Mouse (Mus musculus) kidney, postnatal 14 days (tissue): ENCODE data around the gene Ikzf1.
A peak's percentile ranks its signal among the peaks of the same experiment; 100 is the strongest.

ENCODE experiments used
- DNase-seq: peaks from one replicate; pipeline ENCODE4 v3.0.0; 2022; ENCODE audit warnings: mixed read lengths

The Ikzf1 gene

DNA sequence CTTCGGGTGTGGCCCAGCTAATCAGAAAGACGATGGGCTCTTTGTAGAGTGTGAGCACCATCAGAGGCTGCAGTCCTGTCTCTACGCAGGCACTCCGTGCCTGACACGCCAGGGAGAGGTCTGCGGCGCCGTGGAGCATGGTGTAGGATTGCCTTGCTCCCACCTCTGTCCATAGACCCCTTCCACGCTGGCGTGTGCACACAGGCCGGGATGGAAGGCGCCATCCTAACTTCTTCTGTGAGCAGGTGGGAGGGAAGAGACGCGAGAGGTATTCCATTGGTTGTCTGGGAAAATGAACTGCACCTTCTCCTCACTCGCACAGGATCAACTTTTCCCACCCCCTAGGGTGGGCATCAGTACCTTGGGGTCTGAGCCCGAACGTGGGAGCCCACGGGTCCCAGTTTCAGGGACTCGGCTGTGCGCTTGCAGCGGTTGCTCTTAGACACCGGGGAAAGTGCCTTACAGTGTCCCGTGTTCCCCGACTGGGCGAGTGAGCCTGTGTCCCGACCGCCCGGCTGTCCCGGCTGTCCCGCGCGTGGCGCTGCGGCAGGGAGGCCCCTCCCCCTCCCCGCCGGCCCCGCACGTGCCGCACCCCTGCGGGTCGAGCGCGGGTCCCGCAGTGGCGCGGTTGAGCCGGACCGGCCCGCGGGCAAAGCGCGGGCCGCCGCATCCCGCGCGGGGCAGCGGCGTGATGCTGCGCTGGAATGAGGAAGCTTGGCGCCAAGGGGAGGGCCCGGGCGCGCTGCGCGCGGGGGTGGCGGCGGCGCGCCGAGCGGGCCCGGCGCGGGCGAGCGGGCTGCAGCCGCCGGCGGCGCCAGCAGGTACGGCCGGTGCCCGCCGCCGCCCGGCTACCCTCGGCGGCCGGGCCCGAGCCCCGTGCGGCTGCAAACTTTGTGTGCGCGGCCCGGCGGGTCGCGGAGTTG, at the start of gene Ikzf1:
Gene Ikzf1, plus strand, starts transcription at position 74 of the 923 bp plus-strand sequence.
- peak; percentile 7 for DNase-seq

DNA sequence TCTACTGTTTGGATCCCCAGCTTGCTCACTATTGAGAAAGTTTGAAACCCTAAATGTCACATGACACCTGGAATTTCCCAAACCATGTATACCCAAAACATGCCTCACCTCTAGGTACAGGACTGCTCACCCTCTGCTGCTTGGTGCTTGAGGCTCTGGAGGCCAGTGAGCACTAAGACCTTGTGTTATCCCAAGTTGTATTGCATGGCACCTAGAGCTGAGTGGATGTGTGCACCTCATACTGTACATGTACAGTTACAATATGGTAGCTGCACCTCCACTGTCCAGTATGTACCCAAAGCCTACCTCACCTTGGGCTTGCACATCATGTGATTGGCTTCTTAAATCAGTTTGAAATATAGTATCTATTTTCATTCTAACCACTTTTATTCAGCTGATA, 40.5 kb upstream of the Ikzf1 start:
- DNase-seq = no peak

DNA sequence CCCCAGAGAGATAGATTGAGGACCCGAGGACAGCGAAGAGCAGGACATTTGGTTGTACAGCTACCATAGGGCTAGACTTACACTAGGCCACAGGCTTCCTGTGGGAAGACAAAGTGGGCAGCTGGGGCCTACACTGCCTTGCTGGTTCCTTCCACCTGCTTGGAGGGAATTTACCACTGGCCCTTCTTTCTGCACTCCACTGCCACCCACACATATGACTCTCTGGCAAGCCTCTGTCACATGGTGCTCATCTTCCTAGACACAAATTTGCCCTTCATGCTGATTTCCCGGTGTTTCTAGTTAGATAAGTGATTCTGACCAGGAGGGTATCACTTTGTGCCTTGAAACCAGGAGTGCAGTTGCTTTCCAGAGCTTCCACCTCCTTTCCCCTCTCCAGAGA, 28.4 kb upstream of the Ikzf1 start:
- no peak for DNase-seq

DNA sequence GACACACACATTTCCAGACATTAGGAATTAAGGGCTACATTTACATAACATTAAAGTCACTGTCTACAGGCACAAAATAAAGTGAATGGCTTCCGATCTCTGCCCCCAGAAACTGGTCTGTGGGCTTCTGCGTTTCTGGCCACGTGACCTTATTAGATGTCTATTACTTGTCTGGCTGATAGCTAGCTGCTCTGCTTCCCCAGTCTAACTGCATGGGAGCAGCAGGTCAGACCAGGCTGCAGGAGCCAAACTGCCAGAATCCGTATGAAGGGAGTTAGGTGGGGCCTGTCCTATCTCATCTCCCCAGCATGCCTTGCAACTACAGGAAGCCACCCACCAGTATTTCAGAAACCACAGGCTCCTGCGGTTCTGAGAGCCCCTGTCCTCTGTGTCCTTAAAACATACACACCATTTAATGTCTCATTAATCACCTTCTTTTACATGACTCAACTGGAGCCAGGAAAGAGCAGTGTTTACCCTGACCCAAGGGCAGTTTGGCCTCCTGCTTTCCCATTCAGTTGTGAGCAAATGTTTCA, 27.7 kb upstream of the Ikzf1 start:
- no peak for DNase-seq

DNA sequence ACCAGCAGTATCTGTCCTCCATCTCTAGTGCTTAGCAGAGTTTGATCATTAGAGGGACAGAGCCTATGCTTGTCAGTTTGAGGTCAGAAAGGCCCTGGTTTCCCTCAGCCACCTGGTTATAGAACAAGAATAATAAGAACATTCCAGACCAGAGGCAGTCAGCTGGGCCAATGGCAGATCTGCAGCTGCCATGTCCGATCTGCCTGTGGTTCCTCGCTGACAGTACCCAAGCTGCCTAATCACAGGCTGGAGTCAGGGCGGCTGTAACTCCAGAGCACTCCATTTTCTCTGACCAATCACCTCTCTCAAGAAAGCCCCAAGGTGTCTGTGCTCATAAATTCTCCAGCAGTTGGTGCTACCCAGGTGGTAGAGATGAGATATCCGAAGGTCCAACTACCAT, 27.2 kb upstream of the Ikzf1 start:
- no peak for DNase-seq

DNA sequence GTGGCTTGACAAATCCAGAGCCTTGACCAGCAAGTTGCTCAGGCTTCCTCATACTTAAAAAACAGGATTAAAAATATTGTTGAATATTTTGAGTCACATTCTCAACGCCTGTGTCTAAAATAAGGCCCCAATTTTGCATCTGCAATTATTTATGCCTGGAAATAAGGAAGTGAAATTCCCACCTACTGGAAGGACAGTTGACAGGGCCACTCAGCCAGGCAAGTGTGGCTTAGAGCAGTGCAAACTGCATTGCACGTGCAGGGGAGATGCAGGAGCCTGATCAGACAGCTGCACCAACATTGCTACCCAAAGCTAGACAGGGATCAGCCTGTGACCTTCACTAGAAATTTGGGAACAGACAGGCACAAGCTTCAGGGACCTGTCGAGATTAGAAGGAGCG, 26.0 kb upstream of the Ikzf1 start:
- no peak for DNase-seq

DNA sequence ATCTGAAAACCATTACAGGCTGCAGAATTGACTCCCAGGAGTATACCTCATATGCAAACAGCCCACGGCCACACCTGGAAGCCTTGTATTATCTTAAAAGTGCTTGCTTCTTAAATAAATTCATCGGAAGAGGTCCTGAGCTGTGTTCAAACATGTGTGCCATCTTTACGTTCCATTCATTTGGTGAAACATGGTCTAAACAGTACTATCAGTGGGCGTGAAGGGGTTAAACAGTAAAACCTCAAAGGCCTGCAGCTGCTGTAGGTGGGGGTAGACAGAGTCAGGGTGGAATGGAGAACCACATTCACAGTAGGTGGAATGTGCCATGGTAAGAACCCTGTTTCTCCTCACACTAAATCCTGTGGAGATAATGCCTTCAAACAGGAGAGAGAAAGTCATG, 24.2 kb upstream of the Ikzf1 start:
- DNase-seq = no peak

DNA sequence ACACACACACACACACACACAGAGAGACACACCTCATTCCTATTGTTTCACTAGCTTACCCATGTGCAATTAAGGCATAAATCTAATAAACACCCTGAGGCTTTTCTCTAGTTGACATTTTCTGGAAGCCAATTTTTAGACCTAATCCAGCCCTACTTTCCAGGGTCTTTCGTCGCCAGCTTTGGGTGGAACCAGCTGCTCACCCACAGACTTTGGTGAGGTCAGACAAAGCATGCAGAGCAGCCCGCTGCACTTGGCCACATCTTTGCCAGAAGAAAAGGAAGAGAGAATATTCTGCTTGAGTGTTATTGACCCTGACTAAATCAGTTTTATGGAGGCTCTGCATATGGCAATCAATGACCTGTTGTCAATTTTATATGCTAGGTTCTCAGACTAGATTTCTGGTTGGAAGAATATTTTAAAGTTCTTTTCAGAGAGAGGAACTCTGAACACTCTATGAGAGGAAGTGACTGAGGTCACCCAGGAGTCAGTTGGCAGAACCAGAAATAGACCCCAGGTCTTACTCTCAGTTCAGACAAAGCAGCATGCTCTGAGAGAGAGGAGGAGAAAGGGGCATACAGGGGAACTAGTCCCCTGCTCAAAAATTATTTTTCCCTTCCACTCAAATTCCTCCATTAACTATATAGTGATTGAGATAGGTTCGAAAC, 17.4 kb upstream of the Ikzf1 start:
- no peak for DNase-seq

DNA sequence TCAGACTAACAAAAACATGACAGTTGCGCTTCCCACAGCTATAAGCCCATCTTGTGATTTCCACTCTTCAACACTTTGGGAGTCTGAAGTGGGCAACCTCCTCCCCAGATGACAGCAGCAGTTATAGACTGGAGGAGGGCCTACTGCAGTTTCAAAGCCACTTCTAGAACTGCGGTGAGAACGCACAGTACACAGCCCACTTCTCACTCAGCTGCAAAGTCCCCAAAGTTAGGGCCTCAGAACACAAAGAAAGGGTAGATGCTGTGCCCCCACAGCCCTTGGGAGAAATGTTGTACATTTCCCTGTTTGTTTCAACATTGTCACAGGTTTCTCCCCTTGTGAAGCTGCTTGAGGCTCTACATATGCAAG, 16.9 kb upstream of the Ikzf1 start:
- no peak for DNase-seq

DNA sequence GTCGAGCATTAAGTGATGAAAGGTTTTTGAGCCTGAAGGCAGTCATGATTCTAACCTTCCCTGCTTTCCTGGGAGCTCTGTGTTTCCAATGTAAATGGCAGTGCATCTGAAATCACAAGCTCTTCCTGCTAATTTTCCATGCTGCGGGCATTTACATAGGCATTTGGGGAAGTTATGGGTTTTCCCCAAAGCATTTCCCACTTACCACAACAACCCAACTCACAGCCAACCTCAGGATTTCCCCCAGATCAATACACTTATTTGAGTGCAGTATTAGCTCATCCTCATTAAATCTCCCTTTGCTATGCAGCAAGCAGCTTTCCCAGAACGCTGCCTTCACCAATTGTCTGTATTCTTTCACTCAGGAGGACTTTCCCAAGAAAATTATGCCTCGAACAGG, 11.8 kb upstream of the Ikzf1 start:
- DNase-seq = no peak

DNA sequence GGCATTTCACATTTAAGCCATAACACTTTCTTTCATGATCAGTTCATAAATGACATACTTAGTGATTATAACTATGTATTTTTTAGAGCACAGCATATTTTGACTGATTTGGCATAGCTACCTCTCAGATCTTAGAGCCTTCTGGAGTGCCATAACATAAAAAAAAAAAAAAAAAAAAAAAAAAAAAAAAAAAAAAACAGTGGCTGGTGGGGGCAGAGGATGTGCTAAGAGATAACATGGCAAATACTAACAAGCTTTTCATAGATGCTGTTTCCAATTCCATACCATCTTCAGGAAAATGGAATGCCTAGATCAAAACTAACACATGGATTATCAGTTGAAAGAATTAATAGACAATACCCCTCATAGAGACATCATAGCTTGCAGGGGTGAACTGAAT, 9.7 kb upstream of the Ikzf1 start:
- DNase-seq = no peak

DNA sequence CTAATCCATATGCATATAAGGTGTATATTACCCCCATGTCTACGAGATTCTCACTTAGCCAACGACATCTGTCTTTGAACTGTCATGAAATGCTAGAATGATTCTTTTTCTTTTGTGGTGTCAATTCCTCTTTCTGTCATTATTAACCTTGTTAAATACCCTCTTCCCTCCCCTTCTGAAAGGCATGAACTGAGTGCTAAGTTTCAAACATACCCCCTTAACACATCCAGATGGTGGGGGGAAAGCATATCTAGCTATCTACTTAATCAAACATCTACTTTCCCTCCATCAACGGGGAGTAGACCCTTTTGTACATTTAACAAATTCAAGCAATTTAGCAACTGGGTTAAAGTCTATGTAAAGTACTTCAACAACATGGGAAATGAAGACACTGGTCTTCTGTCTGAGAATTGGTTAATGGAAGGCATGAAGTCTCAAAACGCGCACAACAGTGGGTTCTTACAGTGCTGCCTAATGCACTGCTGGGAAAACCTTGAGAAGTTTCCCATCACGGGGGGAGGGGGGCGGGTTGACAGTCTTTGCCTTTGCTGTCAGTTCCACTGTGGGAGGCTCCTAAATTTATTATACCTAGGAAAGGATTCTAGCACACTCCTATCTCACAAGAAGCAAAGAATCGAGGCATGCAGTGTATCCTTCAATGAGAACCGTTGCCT, 8.6 kb upstream of the Ikzf1 start:
- no peak for DNase-seq

DNA sequence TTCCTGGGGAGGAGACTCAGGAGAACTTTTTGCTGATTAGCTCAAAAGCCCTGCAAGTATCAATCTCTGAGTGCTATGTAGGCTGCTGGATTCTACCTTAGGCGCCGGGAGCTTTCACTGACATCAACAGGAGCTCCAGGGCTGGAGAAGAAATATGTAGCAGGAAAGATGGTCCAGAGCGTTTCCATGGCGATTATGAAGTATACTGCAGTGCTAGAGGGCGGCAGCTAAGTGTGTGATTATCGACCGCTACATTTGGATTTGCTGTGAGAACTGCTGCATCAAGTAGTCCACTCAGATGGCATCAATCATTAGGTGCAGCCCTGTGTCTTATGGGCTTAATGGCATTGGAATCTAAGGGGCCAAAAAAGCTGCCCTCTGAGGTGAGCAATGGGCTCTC, 7.6 kb upstream of the Ikzf1 start:
- DNase-seq = no peak

DNA sequence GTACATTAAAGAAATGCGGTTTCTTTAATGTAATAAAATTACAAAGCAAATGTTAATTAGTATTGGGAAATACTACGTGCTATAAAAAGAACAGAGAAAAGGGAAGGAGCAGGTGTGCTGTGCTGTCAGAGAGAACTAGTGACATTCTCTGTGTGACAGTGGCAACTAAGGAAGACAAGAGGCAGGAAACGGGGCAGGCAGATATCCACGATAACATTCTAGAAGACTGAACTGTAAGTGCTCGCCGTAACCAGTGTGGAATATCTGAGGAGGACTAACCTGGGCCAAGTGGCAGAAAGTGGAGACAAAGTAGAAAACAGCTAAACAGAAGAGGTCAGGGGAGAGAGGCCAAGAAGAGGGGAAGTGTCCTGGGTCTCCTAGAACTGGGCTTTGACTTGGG, 5.8 kb upstream of the Ikzf1 start:
- no peak for DNase-seq

DNA sequence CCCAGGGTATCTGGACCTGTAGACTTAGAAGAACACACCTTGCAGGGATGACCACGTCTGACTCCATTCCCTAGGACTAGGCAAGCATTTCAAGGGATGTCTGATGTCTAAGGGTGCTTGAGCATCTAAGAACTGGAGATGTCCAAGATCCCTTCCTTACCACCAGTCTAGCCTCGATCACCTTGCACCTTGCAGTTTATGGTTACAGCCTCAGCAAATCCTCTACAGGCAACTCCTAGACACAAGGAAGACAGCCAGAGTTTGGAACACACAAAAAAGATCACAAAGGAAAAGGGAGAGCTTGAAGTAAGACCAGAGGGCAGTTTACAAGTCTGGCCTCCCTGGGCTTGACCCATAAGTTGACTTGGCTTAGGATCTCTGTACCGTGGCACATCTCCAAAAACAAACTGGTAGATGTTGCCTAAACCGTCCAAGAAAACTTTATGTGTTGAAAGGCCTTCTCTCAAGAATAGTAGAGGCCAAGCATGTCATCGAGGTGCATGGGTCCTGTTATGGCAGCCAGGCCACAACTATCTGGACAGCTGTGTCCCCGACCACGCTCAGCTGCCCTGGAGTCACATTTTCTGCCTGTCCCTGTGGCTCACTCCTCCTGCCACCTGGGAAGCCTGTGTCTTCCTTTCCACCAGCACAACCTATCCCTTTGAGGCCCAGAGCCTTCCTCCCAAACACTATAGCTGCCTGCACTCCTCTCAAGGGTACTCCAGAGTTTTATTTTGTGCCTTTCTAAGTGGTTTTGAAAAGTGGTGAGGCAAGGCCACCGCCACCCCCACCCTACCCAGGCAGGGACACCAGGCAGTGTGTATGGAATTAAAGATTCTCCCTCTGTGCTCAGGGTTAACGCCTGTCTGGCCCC, 510 bp upstream of the Ikzf1 start:
- no peak for DNase-seq

DNA sequence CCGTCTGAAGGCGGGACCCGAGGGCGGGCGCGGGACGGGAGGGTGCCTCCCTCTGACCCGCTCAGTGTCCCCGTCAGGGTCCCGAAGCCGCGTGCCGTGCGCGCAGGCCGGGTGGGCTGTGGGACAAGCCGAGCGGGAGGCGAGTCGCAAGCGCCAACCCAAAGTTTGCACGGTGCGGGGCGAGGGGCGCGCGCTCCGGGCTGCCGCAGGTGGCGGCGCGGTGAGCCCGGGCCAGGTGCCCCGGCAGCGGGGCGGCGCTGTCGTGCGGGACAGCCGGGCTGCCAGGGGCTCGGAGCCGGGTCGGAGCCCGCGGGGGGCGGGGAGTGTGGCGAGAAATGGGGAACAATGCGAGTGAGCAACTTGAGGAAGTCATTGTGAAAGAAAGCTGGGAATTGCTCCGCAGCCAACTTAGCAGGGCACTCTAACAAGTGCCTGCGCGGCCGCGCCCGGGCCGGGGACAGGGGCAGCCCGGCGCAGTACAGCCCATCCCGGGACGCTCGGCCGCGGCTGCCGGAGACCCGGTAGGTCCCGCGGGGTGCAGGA, 1.1 kb downstream of the Ikzf1 start:
- peak; percentile 44 for DNase-seq

DNA sequence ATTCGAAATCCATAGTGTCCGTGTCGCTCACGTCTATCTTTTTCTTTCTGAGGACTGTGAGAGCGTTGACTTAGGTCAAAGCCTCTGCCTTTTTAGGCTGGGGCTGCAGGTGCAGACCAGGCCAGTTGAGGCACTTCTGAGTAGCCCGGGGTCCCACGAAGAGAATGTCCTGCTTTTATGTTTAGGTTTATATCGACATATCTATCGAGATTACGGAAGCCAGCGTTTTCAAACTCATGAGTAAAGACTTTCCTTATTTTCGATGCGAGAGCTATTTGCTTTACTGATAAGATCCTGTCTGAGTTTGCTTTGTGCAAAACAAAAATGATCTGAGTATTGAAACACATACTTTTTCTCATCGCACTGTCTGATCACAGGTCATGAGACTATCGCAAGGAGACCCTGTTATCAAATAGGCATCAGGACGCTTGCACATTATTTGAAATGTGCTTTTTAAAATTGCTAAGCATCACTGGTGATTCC, 1.8 kb downstream of the Ikzf1 start:
- DNase-seq = no peak

DNA sequence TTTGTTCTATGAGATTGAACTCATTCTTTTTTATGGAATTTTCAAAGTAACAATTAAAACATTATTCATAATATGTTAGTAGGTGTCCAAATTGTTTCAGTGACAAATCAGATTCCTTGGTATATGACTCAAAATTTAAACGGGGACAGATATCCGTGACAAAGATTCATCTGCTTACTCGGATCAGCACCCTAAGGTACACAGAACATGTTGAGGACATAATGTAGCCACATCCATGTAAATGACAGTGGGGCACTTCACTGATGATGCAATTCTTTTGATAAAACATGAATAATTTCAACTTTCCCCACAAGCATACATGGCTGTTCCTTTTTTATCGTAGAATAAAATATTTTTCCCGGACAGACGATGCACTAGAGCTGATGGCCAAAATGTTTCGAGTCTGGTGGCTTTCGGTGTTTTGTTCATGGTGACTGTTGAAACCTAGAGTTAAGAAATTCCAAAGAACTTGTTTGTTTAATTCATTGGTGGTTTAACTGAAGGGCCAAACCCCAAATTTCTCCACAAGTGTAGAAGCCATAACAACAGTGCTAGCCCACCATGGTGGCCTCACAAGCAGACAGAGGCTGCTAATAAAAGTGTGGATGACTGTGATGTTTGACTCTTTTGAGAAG, 2.9 kb downstream of the Ikzf1 start:
- DNase-seq = no peak

DNA sequence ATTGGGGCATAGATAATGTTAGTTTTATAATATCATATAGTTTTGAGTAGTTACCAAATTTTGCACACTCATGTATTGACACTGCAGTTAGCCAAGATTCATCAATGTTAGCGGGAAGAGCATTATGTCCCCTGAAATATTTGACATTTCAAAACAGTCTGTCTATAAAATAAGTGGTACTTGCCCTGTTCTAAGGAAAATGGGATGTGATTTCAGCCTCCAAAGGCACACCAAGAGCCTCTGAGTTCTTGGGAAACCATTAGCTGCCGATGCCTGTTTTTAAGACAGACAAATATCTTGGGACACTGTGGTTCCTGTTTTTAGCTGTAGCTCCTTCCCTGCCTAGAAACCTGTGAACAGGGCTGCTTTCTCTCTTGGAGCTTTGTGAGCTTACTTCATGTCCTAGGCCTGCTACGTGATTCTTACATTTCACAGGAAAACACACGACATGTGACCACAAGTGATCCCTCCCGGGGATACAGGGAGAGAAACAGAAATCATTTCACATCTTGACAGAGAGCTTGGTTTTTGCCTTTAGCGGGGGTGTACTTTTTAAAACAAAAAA, 4.0 kb downstream of the Ikzf1 start:
- DNase-seq = no peak

DNA sequence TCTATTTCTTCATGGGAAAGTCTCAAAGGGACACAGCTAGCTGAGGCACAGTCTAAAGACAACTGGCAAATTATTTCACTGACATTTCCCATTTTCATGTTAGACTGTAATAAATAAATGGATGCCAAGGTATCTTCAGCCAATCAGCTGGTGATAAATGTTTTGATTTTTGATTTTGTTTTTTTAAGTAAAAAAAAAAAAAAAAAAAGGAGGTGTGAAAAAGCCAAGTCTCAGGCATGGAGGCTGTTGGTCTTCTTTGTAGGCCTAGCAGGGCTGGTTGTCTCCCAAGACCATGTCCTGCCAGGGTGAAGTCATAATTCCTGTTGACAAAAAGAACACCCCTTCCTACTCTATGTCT, 4.9 kb downstream of the Ikzf1 start:
- no peak for DNase-seq

DNA sequence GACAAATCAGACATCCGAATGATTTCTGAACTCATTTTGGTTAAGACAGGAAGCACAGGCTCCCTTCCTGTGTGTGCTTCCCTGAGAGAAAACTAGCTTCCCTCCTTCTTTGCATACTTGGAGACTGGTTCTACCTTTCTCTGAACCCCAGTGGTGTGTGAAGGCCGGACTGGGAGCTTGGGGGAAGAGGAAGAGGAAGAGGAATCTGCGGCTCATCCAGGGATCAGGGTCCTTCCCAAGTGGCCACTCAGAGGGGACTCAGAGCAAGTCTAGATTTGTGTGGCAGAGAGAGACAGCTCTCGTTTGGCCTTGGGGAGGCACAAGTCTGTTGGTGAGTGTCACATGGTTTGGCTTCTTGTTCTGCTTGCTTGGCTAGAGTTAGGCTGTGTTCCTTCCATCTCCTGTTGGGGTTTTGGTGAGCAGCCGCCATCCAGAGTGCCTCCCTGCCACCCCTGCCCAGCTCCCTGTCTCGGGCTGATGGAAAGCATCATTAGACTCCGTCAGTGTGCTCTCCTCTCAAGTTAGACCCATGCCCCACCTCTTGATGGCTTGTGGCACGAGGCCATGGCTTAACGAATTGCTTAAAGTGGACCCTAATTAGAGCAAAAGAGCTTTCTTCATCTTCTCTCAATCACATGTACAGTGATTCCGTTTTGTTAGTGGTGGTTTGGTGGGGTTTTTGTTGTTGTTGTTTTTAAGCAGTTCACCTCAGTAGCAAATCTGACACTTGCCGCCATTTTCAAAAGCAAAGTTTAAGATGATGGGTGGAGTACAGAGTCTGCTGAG, 5.4 kb downstream of the Ikzf1 start:
- no peak for DNase-seq
